Mouse (Mus musculus): ENCODE results near the gene Acacb. TPM values are rescaled to one million over a fixed set of nuclear protein-coding genes. Genes with fewer than 3 reads are reported as not detected.

The Acacb gene
- total RNA-seq, 2 experiments from 2014 or later = 130 to 232 TPM

DNA sequence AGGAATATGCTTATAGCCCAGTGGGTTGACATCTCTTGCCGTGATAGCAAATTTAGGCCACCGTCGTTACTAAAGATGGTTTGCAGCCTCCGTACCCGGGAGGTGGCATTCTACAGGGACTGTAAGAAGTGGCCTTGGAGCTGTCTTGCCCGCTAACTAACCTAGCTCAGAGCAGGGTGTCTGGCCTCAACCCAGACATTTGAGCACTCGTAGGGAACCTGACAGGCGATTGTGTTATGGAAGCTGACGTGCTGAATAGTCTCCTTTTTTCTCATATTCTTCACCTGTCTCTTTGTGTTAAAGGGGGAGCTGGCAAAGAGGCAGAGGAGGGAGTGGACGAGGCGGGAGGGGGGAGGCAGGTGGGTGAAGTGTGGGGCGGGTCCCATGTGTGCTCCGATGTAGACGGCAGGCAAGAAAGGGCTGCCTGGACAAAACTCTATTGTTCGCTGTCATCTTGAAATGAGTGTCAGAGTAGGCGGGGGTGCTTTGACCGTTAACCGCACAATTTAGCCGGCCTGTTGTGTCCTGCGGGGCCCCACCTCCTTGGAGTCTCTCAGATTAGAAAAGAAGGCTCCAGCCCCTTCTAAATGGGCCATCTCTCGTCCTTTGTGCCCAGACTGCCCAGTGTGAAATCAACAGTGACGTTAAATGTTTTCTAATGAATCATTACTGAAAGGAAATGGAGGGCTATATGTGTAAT is 153.0 kb downstream of the Acacb start:
- no peak for DNase-seq (ENCODE audit: low spot score in 2 of 2)

GRCm38 (mm10) chr5:114299883-114300610 is 153.7 kb downstream of the Acacb start:
- DNase-seq (ENCODE audit: low spot score in 2 of 2) = no peak

Other genes with a start within 250 kb of the Acacb start
- 10 to 100 TPM; 43.9 to 56.3 TPM for gene Coro1c, start 237.8 kb upstream of the Acacb start, total RNA-seq (2021)
- gene Ssh1, start 152.6 kb upstream of the Acacb start, total RNA-seq (2021) = 10 to 100 TPM; 15.0 to 15.5 TPM
- gene Dao, start 142.8 kb upstream of the Acacb start, total RNA-seq (2021) = under 1 TPM in 1 of 2 experiments, not detected in 1; 0.20 TPM
- 10 to 100 TPM; 29.5 to 31.2 TPM for gene Usp30, start 81.1 kb upstream of the Acacb start, total RNA-seq (2021)
- gene Svop, start 55.0 kb upstream of the Acacb start, total RNA-seq (2021) = 1 to 10 TPM; 2.9 TPM
- gene Alkbh2, start 18.3 kb upstream of the Acacb start, total RNA-seq (2021) = 1 to 10 TPM; 6.3 to 8.1 TPM
- gene Ung, start 16.1 kb upstream of the Acacb start, total RNA-seq (2021) = 1 to 10 TPM; 2.8 to 4.1 TPM
- gene Foxn4, start 127.3 kb downstream of the Acacb start, total RNA-seq (2021) = not detected
- gene Myo1h, start 142.6 kb downstream of the Acacb start, total RNA-seq (2021) = under 1 TPM; 0.23 to 0.64 TPM
- 10 to 100 TPM; 72.4 to 72.6 TPM for gene Kctd10, start 234.0 kb downstream of the Acacb start, total RNA-seq (2021)
- 10 to 100 TPM; 62.7 to 67.8 TPM for gene Ube3b, start 234.1 kb downstream of the Acacb start, total RNA-seq (2021)